Mouse (Mus musculus) cerebellum, postnatal 4 days (tissue): ENCODE results near the gene Traf3ip1.
A peak's percentile ranks its signal among the peaks of the same experiment; 100 is the strongest.

ENCODE experiments used
- DNase-seq, 2 experiments: peaks; one replicate each; pipeline ENCODE4 v3.0.0; 2022; ENCODE audit warnings: low spot score in 2 of 2, mixed read lengths in 1 of 2

Gene Traf3ip1

GRCm38 (mm10) chr1:91533483-91533882, 39.0 kb downstream of the Traf3ip1 start:
- no peak for DNase-seq

GRCm38 (mm10) chr1:91533961-91534723, 39.7 kb downstream of the Traf3ip1 start:
- DNase-seq, result no peak

- no peak for DNase-seq
Measured at GRCm38 (mm10) chr1:91537786-91538569, 43.5 kb downstream of the Traf3ip1 start.

GRCm38 (mm10) chr1:91538570-91538929, 44.1 kb downstream of the Traf3ip1 start:
- DNase-seq, result no peak

- DNase-seq, result no peak
Measured at GRCm38 (mm10) chr1:91539246-91539645, 44.8 kb downstream of the Traf3ip1 start.

GRCm38 (mm10) chr1:91539704-91540270, 45.3 kb downstream of the Traf3ip1 start:
- no peak for DNase-seq

- peak; percentile 80 to 89 for DNase-seq
Measured at GRCm38 (mm10) chr1:91540271-91540826, 45.9 kb downstream of the Traf3ip1 start, which contains the start of gene Asb1. Gene Asb1 (plus strand): TSS chr1:91540544.

- DNase-seq, result no peak
Measured at GRCm38 (mm10) chr1:91541042-91541592, 46.7 kb downstream of the Traf3ip1 start.

GRCm38 (mm10) chr1:91543974-91544373, 49.5 kb downstream of the Traf3ip1 start:
- no peak for DNase-seq

- DNase-seq, result no peak
Measured at GRCm38 (mm10) chr1:91545226-91545625, 50.8 kb downstream of the Traf3ip1 start.

GRCm38 (mm10) chr1:91547567-91547966, 53.1 kb downstream of the Traf3ip1 start:
- DNase-seq, result no peak

- DNase-seq, result no peak
Measured at GRCm38 (mm10) chr1:91549073-91549472, 54.6 kb downstream of the Traf3ip1 start.

- DNase-seq, result no peak
Measured at GRCm38 (mm10) chr1:91557099-91557498, 62.7 kb downstream of the Traf3ip1 start.

GRCm38 (mm10) chr1:91561226-91561625, 66.8 kb downstream of the Traf3ip1 start:
- no peak for DNase-seq

GRCm38 (mm10) chr1:91562977-91563590, 68.6 kb downstream of the Traf3ip1 start:
- DNase-seq, result no peak

- DNase-seq, result no peak
Measured at GRCm38 (mm10) chr1:91564004-91564403, 69.6 kb downstream of the Traf3ip1 start.

GRCm38 (mm10) chr1:91564598-91564997, 70.2 kb downstream of the Traf3ip1 start:
- no peak for DNase-seq

GRCm38 (mm10) chr1:91567269-91567668, 72.8 kb downstream of the Traf3ip1 start:
- DNase-seq, result no peak

- DNase-seq, result no peak
Measured at GRCm38 (mm10) chr1:91572458-91572857, 78.0 kb downstream of the Traf3ip1 start.

GRCm38 (mm10) chr1:91574208-91574607, 79.8 kb downstream of the Traf3ip1 start:
- peak; percentile 34 to 66 for DNase-seq

GRCm38 (mm10) chr1:91577883-91578517, 83.6 kb downstream of the Traf3ip1 start:
- no peak for DNase-seq
